Mouse (Mus musculus): Measurements from ENCODE around the gene Cracr2b.

DNA sequence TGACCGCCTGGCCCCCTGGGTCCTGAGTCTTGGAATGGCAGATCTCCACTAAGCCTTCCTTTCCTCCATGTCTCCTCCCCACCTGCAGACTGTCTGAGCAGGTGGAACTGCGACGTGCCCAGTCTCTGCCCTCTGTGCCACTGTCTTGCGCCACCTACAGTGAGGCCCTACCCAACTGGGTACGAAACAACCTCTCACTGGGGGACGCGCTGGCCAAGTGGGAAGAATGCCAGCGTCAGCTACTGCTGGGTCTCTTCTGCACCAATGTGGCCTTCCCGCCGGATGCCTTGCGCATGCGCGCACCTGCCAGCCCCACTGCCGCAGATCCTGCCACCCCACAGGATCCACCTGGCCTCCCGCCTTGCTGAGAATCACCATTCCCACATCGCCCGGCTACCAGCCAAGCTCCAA is 1.6 kb upstream of the Cracr2b start:
- no peak for TF ChIP-seq CTCF (IDR thresholded peaks at IDR 0.05; ENCODE audit: control insufficient read depth, insufficient read depth, low read length)
- TF ChIP-seq POLR2A (IDR thresholded peaks at IDR 0.05; ENCODE audit: borderline replicate concordance, control insufficient read depth, low read depth, low read length): no peak
